Comparison of ENCODE assay signal across 8 mouse cellular contexts in genomic region chr7:130545401-130545800, GRCm38 (mm10). TPM values are rescaled to one million over a fixed set of nuclear protein-coding genes. Genes with fewer than 3 reads are reported as not detected.
DNase-seq lines count a peak whose midpoint lies in the region; ATAC-seq lines count a peak whose summit lies in the region.

No protein-coding gene starts in this region.

- peaks cover 42% of the 10 kb centered on the region for H3K36me3 ChIP-seq in heart, embryonic 12.5 days
- H3K36me3 ChIP-seq in forebrain, embryonic 14.5 days (ENCODE audit: control insufficient read depth, insufficient read depth, low read length) = peaks cover 31% of the 10 kb centered on the region
- peaks cover 46% of the 10 kb centered on the region for H3K36me3 ChIP-seq in liver, embryonic 13.5 days

- H3K4me1 ChIP-seq in heart, embryonic 12.5 days (replicated peaks) = peaks cover 19% of the 10 kb centered on the region
- peaks cover 6% of the 10 kb centered on the region for H3K4me1 ChIP-seq in forebrain, embryonic 14.5 days (ENCODE audit: control insufficient read depth, insufficient read depth, low read length)
- H3K4me1 ChIP-seq in liver, embryonic 13.5 days (replicated peaks) = peaks cover 27% of the 10 kb centered on the region

- intact Hi-C loops in heart, postnatal 36 days (cut with DNase I) = loop anchor here (5.0 kb wide), 1 partner anchor 107 kb away; no protein-coding TSS in a partner anchor

- whole genome bisulfite sequencing in heart, embryonic 12.5 days = 90% methylated on average over 5 of the region's 5 CpGs
- 89% methylated on average over 5 of the region's 5 CpGs for WGBS in forebrain, embryonic 14.5 days
- 84% methylated on average over 5 of the region's 5 CpGs for WGBS in liver, embryonic 13.5 days (ENCODE audit: insufficient replicate concordance)

- H3K4me2 ChIP-seq in heart, embryonic 12.5 days = peak overlapping the region; percentile 34
- H3K4me2 ChIP-seq in forebrain, embryonic 14.5 days (ENCODE audit: low read length) = peak overlapping the region; percentile 89
- H3K4me2 ChIP-seq in liver, embryonic 13.5 days = peak overlapping the region; percentile 80

- DNase-seq in heart, postnatal 36 days = no peak
- peak; percentile 10 for DNase-seq in 416B (ENCODE audit: low read depth)
- no peak for DNase-seq in forebrain, embryonic 14.5 days (ENCODE audit: low spot score)
- no peak for DNase-seq in liver, embryonic 13.5 days
- no peak for DNase-seq in layer of hippocampus, adult 9-10 months (ENCODE audit: low spot score)
- no peak for DNase-seq in urinary bladder, adult 2 months (ENCODE audit: low spot score)
- DNase-seq in urinary bladder, postnatal 36 days (ENCODE audit: low spot score in 2 of 2) = no peak

- H3K9ac ChIP-seq in heart, embryonic 12.5 days = peak overlapping the region; percentile 6; the same call in 1 of the 2 replicates
- H3K9ac ChIP-seq in forebrain, embryonic 14.5 days (ENCODE audit: low read length) = no peak overlapping the region; the same call in 1 of the 2 replicates
- H3K9ac ChIP-seq in liver, embryonic 13.5 days = peak overlapping the region; percentile 95

- 0 out of 2 replicates have a peak, but pooled peaks cover 3% of the 10 kb centered on the region for H3K9me3 ChIP-seq in heart, embryonic 12.5 days (replicated peaks)
- H3K9me3 ChIP-seq in forebrain, embryonic 14.5 days (replicated peaks; ENCODE audit: control insufficient read depth, low read length) = no peaks in the 10 kb centered on the region
- no peaks in the 10 kb centered on the region for H3K9me3 ChIP-seq in liver, embryonic 13.5 days (replicated peaks)

- H3K27me3 ChIP-seq in heart, embryonic 12.5 days (replicated peaks) = no peaks in the 10 kb centered on the region
- no peaks in the 10 kb centered on the region for H3K27me3 ChIP-seq in forebrain, embryonic 14.5 days (replicated peaks; ENCODE audit: control insufficient read depth, insufficient read depth, low read length)
- no peaks in the 10 kb centered on the region; the same call in 1 of the 2 replicates for H3K27me3 ChIP-seq in liver, embryonic 13.5 days

- H3K27ac ChIP-seq in heart, embryonic 12.5 days (ENCODE audit: poor library complexity, severe bottlenecking) = peak overlapping the region; percentile 100; the same call in 1 of the 2 replicates
- no peak overlapping the region for H3K27ac ChIP-seq in forebrain, embryonic 14.5 days (ENCODE audit: low read depth, low read length)
- H3K27ac ChIP-seq in liver, embryonic 13.5 days = peak overlapping the region; percentile 99

- ATAC-seq in heart, embryonic 12.5 days (ENCODE audit: insufficient number of reproducible peaks, low FRiP score) = no peak
- no peak for ATAC-seq in forebrain, embryonic 14.5 days
- ATAC-seq in liver, embryonic 13.5 days (ENCODE audit: low read depth) = no peak

- H3K4me3 ChIP-seq in heart, embryonic 12.5 days = peak overlapping the region; percentile 91; the same call in 1 of the 2 replicates
- no peak overlapping the region for H3K4me3 ChIP-seq in forebrain, embryonic 14.5 days (ENCODE audit: low read depth, low read length)
- peak overlapping the region; percentile 93 for H3K4me3 ChIP-seq in liver, embryonic 13.5 days (replicated peaks)

RNA-seq across cellular contexts. Expression of gene Ate1, which starts 25.2 kb away (rescaled TPM):
- polyA plus RNA-seq in heart, embryonic 12.5 days (2016; fragmentation: Nextera tagmentation; extraction: Ambion mirVana) = 62.8 and 63.3 TPM in 2 replicates
- total RNA-seq in heart, postnatal 36 days (2021) = 10 to 100 TPM; 30.5 to 32.9 TPM
- 73.7 and 85.8 TPM in 2 replicates for polyA plus RNA-seq in forebrain, embryonic 14.5 days (2014; fragmentation: Nextera tagmentation; extraction: Ambion mirVana)
- polyA plus RNA-seq in liver, embryonic 13.5 days (2015; fragmentation: Nextera tagmentation; extraction: Ambion mirVana) = 28.2 and 35.1 TPM in 2 replicates
- 15.6 and 24.0 TPM in 2 replicates for polyA plus RNA-seq in urinary bladder, adult 2 months (2012; rRNA removed)

RNA-seq across cellular contexts. Expression of gene Nsmce4a, which starts 27.5 kb away (rescaled TPM):
- 138 and 142 TPM in 2 replicates for polyA plus RNA-seq in heart, embryonic 12.5 days (2016; fragmentation: Nextera tagmentation; extraction: Ambion mirVana)
- total RNA-seq in heart, postnatal 36 days (2021) = 10 to 100 TPM; 44.5 to 47.6 TPM
- 130 and 154 TPM in 2 replicates for polyA plus RNA-seq in forebrain, embryonic 14.5 days (2014; fragmentation: Nextera tagmentation; extraction: Ambion mirVana)
- 115 and 120 TPM in 2 replicates for polyA plus RNA-seq in liver, embryonic 13.5 days (2015; fragmentation: Nextera tagmentation; extraction: Ambion mirVana)
- polyA plus RNA-seq in urinary bladder, adult 2 months (2012; rRNA removed) = 61.5 and 65.4 TPM in 2 replicates

RNA-seq across cellular contexts. Expression of gene Tacc2, which starts 31.8 kb away (rescaled TPM):
- polyA plus RNA-seq in heart, embryonic 12.5 days (2016; fragmentation: Nextera tagmentation; extraction: Ambion mirVana) = 53.7 and 58.6 TPM in 2 replicates
- 100 to 1,000 TPM; 505 to 575 TPM for total RNA-seq in heart, postnatal 36 days (2021)
- polyA plus RNA-seq in forebrain, embryonic 14.5 days (2014; fragmentation: Nextera tagmentation; extraction: Ambion mirVana) = 40.2 and 47.9 TPM in 2 replicates
- polyA plus RNA-seq in liver, embryonic 13.5 days (2015; fragmentation: Nextera tagmentation; extraction: Ambion mirVana) = 2.3 and 3.0 TPM in 2 replicates
- 67.5 and 88.1 TPM in 2 replicates for polyA plus RNA-seq in urinary bladder, adult 2 months (2012; rRNA removed)

Comparison
In these comparisons a context has a peak if more than half of its experiments do, and no peak if none do; other contexts are left out.
1. H3K4me2 ChIP-seq: peak in every context shown above with its lines; median percentile 89 in forebrain, embryonic 14.5 days; 80 in liver, embryonic 13.5 days; 34 in heart, embryonic 12.5 days.
2. RNA of gene Tacc2, which starts 31.8 kb away (polyA plus RNA-seq): 67.5 to 88.1 TPM in urinary bladder, adult 2 months, 53.7 to 58.6 TPM in heart, embryonic 12.5 days and 40.2 to 47.9 TPM in forebrain, embryonic 14.5 days; 2.3 to 3.0 TPM in liver, embryonic 13.5 days; every median in the first group is over 10 times any median in the second.